Mouse (Mus musculus): ENCODE data around the gene Elf1. TPM values are rescaled to one million over a fixed set of nuclear protein-coding genes. Genes with fewer than 3 reads are reported as not detected.

The Elf1 gene
- polyA plus RNA-seq, 1 experiment from 2014 or later, result 13.7 TPM

DNA sequence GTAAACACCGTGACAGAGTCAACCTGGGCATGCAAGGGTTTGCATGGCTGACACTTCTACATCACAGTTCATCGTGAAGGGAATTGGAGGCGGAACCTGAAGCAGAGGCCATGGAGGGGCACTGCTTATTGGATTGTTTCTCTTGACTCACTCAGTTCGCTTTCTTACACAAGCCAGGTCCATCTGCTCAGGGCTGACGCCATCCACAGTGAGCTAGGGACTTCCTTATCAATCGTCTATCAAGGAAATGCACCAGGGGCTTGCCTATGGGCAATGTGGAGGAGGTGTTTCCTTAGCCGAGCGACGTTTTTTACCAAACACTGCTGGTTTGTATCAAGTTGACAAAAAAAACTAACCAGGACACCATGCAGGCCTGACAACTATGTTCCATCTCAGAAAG is 18.3 kb downstream of the Elf1 start:
- H3K4me2 ChIP-seq, result no peak overlapping the region
- no peak for ATAC-seq (replicated peaks; ENCODE audit: low FRiP score)
- no peak overlapping the region for H3K27ac ChIP-seq
- 74% methylated on average over 9 of the region's 9 CpGs for WGBS
- H3K9me3 ChIP-seq (replicated peaks), result no peaks in the 10 kb centered on the region
- peaks cover 9% of the 10 kb centered on the region; the same call in 1 of the 2 replicates for H3K4me1 ChIP-seq
- no peak overlapping the region for H3K9ac ChIP-seq
- no peak overlapping the region for H3K4me3 ChIP-seq (replicated peaks)
- H3K36me3 ChIP-seq, result no peaks in the 10 kb centered on the region
- H3K27me3 ChIP-seq, result no peaks in the 10 kb centered on the region

DNA sequence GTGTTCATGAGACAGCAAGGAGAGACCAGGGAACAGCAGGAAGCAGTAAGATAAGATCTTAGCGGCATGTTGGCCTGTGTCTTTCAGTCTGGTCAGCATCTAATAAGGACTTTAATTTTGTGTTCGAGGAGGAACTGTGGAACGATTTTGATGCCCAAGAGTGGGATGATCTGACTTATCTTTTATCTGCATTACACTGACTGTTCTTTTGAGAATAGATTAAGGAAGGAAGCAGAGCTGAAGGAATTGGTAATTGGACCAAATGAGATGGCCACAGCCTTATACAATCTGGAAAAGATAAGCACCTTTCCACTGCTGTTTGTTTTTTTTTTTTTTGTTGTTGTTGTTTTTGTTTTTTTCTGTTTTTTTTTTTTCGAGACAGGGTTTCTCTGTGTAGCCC is 19.8 kb downstream of the Elf1 start:
- Histone ChIP-seq H3K4me2 (no peak overlapping the region), H3K27ac (no peak overlapping the region), H3K27me3 (no peaks in the 10 kb centered on the region), H3K9ac (no peak overlapping the region), H3K36me3 (no peaks in the 10 kb centered on the region), H3K4me3 (replicated peaks) (no peak overlapping the region), H3K4me1 (peaks cover 9% of the 10 kb centered on the region; the same call in 1 of the 2 replicates), H3K9me3 (replicated peaks) (no peaks in the 10 kb centered on the region)
- ATAC-seq (replicated peaks; ENCODE audit: low FRiP score), result no peak
- WGBS, result 74% methylated on average over 4 of the region's 4 CpGs

DNA sequence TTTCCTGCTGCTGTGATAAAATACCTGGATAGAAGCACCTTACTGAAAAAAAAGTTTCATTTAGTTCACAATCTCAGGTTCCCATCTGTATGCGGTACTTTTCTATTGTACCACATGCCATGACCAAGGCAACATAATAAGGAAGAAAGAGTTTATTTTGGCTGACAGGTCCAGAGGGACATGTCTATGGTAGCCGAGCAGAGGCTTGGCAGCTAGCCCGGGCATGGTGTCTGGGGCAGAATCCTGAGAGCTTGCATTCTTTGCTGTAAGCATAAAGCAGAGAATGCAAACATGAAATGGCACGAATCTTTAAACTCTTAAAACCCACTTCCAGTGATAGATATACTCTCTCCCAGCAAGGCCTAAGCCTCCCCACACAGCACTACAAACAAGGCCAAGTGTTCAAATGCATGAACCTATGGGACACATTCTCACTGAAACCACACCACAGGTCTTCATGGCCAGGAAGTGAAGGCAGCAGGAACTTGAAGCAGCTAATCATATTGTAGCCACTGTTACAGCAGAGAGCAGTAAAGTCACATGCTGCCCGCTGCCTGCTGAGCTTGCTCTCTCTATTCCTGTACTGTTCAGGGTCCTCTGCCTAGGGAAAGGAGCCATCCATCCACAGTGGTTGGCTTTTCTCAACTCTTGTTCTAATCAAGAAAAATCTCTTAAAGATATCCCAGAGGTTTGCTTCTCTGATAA is 22.5 kb downstream of the Elf1 start:
- no peaks in the 10 kb centered on the region for H3K36me3 ChIP-seq
- ATAC-seq (replicated peaks; ENCODE audit: low FRiP score), result no peak
- H3K27ac ChIP-seq, result peak overlapping the region; percentile 66
- H3K9me3 ChIP-seq (replicated peaks), result no peaks in the 10 kb centered on the region
- no peak overlapping the region for H3K9ac ChIP-seq
- H3K4me3 ChIP-seq (replicated peaks), result no peak overlapping the region
- H3K27me3 ChIP-seq, result no peaks in the 10 kb centered on the region
- WGBS, result 66% methylated on average over 5 of the region's 5 CpGs
- H3K4me1 ChIP-seq, result peaks cover 9% of the 10 kb centered on the region; the same call in 1 of the 2 replicates
- no peak overlapping the region for H3K4me2 ChIP-seq

DNA sequence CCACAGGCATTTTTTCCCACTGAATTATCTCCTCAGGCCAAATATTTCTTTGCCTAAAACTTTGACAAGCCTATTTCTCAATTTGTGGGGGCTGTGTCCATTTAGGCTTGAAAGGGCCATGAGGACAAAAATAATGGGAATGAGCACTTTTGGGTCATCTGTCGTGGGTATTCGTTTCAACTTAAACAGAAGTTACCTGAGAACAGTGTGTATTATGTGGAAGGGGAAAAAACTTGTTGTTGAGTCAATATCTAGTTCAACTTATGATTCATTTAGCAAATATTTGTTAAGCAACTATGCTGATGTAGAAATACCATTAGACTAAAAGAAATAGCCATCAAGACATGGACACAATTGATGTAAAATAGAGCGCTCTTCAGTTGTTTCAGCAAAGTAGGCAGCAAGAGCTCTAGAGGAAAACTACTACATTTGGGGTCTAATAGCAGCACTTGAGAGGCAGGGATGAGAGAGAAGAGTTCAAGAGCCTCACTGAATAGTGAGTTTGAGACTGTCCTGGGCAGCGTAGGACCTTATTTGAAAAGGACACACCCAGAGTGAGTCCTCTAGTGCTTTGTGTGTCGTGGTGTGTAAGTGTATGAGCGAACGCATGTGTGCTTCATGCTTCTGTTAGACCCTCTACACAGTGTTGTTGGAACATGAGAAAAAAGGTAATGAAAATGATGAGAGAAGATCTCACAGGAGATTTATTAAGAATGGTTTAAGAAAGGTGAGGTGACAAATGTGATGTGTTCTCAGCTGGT is 23.4 kb downstream of the Elf1 start:
- no peak for ATAC-seq (replicated peaks; ENCODE audit: low FRiP score)
- 90% methylated on average over 7 of the region's 7 CpGs for WGBS
- H3K4me3 ChIP-seq (replicated peaks), result no peak overlapping the region
- no peak overlapping the region for H3K4me2 ChIP-seq
- H3K27me3 ChIP-seq, result no peaks in the 10 kb centered on the region
- peak overlapping the region; percentile 66; the same call in 1 of the 2 replicates for H3K27ac ChIP-seq
- no peaks in the 10 kb centered on the region for H3K36me3 ChIP-seq
- H3K9ac ChIP-seq, result no peak overlapping the region
- peaks cover 9% of the 10 kb centered on the region; the same call in 1 of the 2 replicates for H3K4me1 ChIP-seq
- H3K9me3 ChIP-seq (replicated peaks), result no peaks in the 10 kb centered on the region

DNA sequence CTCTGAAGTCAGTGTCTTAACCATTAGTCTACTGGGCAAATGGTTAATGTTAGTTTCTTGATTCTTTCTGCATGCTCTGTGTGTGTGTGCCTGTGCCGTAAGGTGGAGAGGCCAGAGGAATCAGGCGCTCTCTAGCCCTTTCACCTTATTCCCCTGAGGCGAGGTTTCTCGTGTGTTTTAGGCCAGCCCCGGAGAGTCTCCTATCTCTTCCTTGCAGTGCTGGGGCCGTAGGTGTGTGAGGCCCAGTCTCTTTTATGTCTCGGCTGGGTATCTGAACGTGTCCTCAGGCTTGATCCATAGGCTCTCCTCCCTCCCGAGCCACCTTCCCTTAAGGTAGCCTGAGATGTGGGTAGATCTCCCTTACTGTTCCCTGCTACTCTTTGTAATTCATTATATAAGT is 25.2 kb downstream of the Elf1 start:
- peak; percentile 64 for ATAC-seq (replicated peaks; ENCODE audit: low FRiP score)
- H3K4me1 ChIP-seq, result peaks cover 12% of the 10 kb centered on the region
- H3K9me3 ChIP-seq (replicated peaks), result no peaks in the 10 kb centered on the region
- no peak overlapping the region for H3K9ac ChIP-seq
- no peaks in the 10 kb centered on the region for H3K27me3 ChIP-seq
- WGBS, result 67% methylated on average over 9 of the region's 9 CpGs
- no peaks in the 10 kb centered on the region for H3K36me3 ChIP-seq
- H3K27ac ChIP-seq, result no peak overlapping the region
- no peak overlapping the region for H3K4me3 ChIP-seq (replicated peaks)
- no peak overlapping the region for H3K4me2 ChIP-seq

DNA sequence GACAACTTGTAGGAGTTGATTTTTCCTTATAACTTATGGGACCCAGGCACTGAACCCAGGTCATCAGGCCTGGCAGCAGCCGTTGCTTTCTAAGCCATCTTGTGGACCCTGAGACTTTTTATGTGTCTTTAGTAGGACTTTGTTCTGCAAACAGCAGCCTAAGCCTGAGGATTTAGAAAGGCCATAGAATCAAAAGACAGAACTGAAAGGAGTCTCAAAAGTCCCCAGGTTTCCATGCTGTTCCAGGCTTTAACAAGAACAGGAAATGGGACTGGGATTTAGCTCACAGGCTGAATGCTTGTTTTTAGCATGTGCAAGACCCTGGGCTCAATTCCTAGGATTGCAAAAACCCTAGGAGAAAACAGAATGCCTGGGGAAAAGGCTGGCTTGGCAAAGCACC is 26.9 kb downstream of the Elf1 start:
- no peaks in the 10 kb centered on the region for H3K27me3 ChIP-seq
- H3K4me1 ChIP-seq, result peaks cover 13% of the 10 kb centered on the region
- no peak overlapping the region for H3K9ac ChIP-seq
- H3K36me3 ChIP-seq, result no peaks in the 10 kb centered on the region
- H3K27ac ChIP-seq, result no peak overlapping the region
- H3K9me3 ChIP-seq (replicated peaks), result no peaks in the 10 kb centered on the region
- 76% methylated on average over 1 of the region's 1 CpGs for WGBS
- H3K4me3 ChIP-seq (replicated peaks), result no peak overlapping the region
- no peak for ATAC-seq (replicated peaks; ENCODE audit: low FRiP score)
- H3K4me2 ChIP-seq, result no peak overlapping the region

DNA sequence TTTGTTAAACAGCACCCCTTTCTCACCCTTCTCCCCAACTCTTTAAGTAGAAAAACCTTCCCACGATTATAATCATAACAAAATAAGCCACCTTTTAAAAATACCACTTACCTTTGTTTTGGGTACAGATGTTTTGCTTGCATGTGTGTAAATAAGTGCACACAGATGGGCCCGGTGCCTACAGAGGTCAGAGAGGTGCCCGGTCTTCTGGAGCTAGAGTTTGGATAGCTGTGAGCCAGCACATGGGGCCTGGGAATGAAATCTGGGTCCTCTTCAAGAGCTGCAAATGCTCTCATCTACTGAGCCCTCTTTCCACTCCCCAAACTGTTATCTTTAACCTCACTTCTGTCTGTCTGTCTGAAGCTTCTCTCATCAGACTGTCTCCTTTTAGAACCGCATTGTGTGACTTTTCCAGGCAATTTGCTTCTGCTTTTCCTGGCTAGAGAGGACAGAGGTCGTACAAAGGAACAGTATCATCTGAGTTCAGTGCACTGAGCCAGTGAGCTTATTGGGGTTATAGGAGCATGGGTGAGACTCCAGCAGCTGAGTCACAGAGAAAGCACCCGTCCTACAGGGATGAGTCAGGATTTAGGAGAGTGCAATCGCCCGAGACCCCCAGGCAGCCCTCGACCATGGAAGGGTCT is 27.8 kb downstream of the Elf1 start:
- Histone ChIP-seq H3K4me1 (peaks cover 9% of the 10 kb centered on the region), H3K36me3 (no peaks in the 10 kb centered on the region), H3K4me3 (replicated peaks) (no peak overlapping the region), H3K9me3 (replicated peaks) (no peaks in the 10 kb centered on the region), H3K27me3 (no peaks in the 10 kb centered on the region), H3K9ac (no peak overlapping the region), H3K4me2 (no peak overlapping the region), H3K27ac (no peak overlapping the region)
- ATAC-seq (replicated peaks; ENCODE audit: low FRiP score), result no peak
- WGBS, result 68% methylated on average over 9 of the region's 9 CpGs

DNA sequence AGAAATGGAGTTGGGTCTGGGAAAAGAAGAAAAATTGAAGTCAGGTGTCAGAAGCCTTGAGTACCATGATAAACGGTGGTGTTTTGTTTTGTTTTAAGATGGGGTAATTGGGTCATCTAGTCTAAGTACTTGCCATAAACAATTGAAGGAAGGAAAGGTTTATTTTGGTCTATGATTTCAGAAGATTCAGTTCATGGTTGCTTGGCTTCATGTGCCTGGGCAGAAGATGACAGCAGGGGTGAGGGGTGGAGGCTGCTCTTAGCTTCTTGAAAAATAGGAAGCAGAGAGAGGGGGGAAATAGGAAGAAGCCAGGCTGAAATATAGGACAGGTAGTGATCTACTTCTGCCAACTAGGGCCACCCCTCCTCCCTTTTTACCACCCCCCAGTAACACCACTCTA is 30.5 kb downstream of the Elf1 start:
- Histone ChIP-seq H3K4me1 (peaks cover 5% of the 10 kb centered on the region; the same call in 1 of the 2 replicates), H3K9me3 (replicated peaks) (no peaks in the 10 kb centered on the region), H3K27ac (no peak overlapping the region), H3K36me3 (no peaks in the 10 kb centered on the region), H3K27me3 (no peaks in the 10 kb centered on the region), H3K4me3 (replicated peaks) (no peak overlapping the region), H3K9ac (no peak overlapping the region), H3K4me2 (no peak overlapping the region)
- no peak for ATAC-seq (replicated peaks; ENCODE audit: low FRiP score)
- WGBS, result 67% methylated on average over 1 of the region's 1 CpGs

DNA sequence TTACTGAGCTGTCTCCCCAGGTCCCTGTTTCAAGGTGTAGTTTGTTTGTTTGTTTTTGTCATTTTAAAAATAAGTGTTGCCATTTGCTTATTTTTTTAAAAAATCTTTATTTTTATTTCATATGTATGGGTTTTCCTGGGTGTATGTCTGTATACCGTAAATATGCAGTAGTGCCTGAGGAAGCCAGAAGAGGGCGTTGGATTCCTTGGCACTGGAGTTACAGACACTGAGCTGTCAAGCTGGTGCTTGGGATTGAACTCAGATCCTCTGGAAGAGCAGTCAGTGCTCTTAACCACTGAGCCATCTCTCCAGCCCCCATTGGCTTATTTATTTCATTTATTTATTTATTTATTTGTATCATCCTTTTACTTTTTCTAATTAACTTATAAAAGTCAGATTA is 33.0 kb downstream of the Elf1 start:
- H3K4me1 ChIP-seq, result peaks cover 9% of the 10 kb centered on the region; the same call in 1 of the 2 replicates
- no peaks in the 10 kb centered on the region for H3K27me3 ChIP-seq
- no peak overlapping the region for H3K27ac ChIP-seq
- H3K36me3 ChIP-seq, result no peaks in the 10 kb centered on the region
- WGBS, result 79% methylated on average over 2 of the region's 2 CpGs
- no peak overlapping the region for H3K9ac ChIP-seq
- no peaks in the 10 kb centered on the region for H3K9me3 ChIP-seq (replicated peaks)
- ATAC-seq (replicated peaks; ENCODE audit: low FRiP score), result no peak
- H3K4me3 ChIP-seq (replicated peaks), result no peak overlapping the region
- H3K4me2 ChIP-seq, result no peak overlapping the region

DNA sequence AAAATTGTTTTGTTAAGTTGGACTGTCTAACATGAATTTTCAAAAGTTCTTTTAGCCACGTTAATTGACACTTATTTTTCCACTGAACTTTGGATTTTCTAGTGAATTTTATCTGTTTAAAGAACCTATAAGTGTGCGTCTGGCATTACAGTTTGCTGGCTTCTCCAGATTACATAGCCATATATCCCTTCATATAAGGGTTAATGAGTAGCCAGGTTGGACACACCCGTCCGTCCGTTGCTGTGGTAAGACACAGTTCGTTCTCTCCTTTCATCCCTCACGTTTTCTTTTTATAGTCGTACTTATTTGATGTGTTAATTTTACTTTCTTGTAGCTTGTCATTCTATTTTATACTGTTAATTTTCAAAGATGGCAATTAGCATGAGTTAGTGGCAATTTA is 34.1 kb downstream of the Elf1 start:
- Histone ChIP-seq H3K4me2 (peak overlapping the region; percentile 38), H3K9me3 (replicated peaks) (no peaks in the 10 kb centered on the region), H3K27me3 (no peaks in the 10 kb centered on the region), H3K9ac (no peak overlapping the region), H3K4me3 (replicated peaks) (peak overlapping the region; percentile 28), H3K36me3 (no peaks in the 10 kb centered on the region), H3K4me1 (peaks cover 9% of the 10 kb centered on the region; the same call in 1 of the 2 replicates), H3K27ac (no peak overlapping the region)
- 69% methylated on average over 8 of the region's 8 CpGs for WGBS
- ATAC-seq (replicated peaks; ENCODE audit: low FRiP score), result 0 out of 2 replicates have a peak, but pooled peaks have one; percentile 67

DNA sequence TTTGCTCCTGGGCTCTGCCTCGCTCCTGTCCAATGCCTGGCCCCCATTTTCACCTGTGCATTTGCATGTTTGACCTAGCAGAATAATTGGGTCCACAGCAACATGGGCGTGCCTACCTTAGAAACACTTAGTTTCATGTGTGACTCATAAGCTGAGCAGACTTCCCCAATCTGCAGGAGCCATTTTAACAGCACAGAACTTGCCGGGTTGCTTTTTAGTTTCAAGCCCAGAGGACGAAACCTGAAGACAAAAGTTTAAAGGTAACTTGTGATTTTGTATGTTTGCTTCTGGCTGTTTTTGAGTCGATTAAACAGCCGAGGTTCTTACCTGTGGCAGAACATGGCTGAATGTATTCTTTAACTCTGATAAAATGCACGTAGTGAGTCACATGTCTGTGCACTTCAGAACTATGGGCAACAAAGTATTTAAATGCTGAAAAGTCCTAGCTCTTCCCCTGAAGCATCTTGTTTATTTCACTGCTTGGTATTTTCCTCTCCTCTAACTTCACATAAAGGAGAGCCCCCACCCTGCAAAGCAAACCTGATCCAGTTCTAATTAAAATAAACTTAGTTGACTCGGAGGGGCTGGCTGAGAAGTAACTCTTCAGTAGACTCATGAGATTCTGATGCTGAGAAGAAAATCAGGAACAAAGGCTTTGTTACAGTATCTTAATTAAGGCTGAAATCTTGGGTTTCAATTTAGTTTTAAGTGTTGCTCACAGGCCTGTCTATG is 34.7 kb downstream of the Elf1 start:
- Histone ChIP-seq H3K9me3 (replicated peaks) (no peaks in the 10 kb centered on the region), H3K27me3 (no peaks in the 10 kb centered on the region), H3K9ac (no peak overlapping the region), H3K4me2 (peak overlapping the region; percentile 38), H3K36me3 (no peaks in the 10 kb centered on the region), H3K4me3 (replicated peaks) (peak overlapping the region; percentile 28), H3K27ac (peak overlapping the region; percentile 76), H3K4me1 (peaks cover 9% of the 10 kb centered on the region; the same call in 1 of the 2 replicates)
- ATAC-seq (replicated peaks; ENCODE audit: low FRiP score), result peak; percentile 70; the same call in 1 of the 2 replicates
- 68% methylated on average over 8 of the region's 8 CpGs for WGBS

Measured in kidney, embryonic 15.5 days (tissue).